Mouse (Mus musculus) kidney, embryonic 14.5 days (tissue): Measurements from ENCODE around the gene Gm29776. TPM values are rescaled to one million over a fixed set of nuclear protein-coding genes. Genes with fewer than 3 reads are reported as not detected.

Experiments used
- ATAC-seq: fragments of 200-750 bp; cut with Nextera tagmentation; 2 replicates; pipeline ENCODE4 v1.8.0; 2017; ENCODE audit warnings: moderate number of reproducible peaks, mild to moderate bottlenecking, moderate TSS enrichment, moderate library complexity; ENCODE audit not compliant: low FRiP score, low TSS enrichment
- H3K27ac ChIP-seq: fragments of 300-500 bp; sonication (generic); 2 replicates; pipeline ENCODE4 v1.5.1; 2014; ENCODE audit warnings: low read depth, mild to moderate bottlenecking, low read length, moderate library complexity, mixed read lengths
- H3K27me3 ChIP-seq: fragments of 300-500 bp; sonication (generic); 2 replicates; pipeline ENCODE4 v1.6.1; 2014; ENCODE audit warnings: mild to moderate bottlenecking, low read length; ENCODE audit not compliant: control insufficient read depth, insufficient read depth
- H3K36me3 ChIP-seq: fragments of 300-500 bp; sonication (generic); 2 replicates; pipeline ENCODE4 v1.6.1; 2014; ENCODE audit warnings: low read length, mixed read lengths; ENCODE audit not compliant: control insufficient read depth, insufficient read depth
- H3K4me1 ChIP-seq: fragments of 300-500 bp; sonication (generic); 2 replicates; pipeline ENCODE4 v1.6.1; 2014; ENCODE audit warnings: low read length, mixed read lengths; ENCODE audit not compliant: control insufficient read depth, insufficient read depth
- H3K4me2 ChIP-seq: fragments of 300-500 bp; sonication (generic); replicated peaks from 2 replicates; pipeline ENCODE4 v1.6.1; 2014; ENCODE audit warnings: low read depth, mild to moderate bottlenecking, low read length
- H3K4me3 ChIP-seq: fragments of 300-500 bp; sonication (generic); 2 replicates; pipeline ENCODE4 v1.5.1; 2014; ENCODE audit warnings: mild to moderate bottlenecking, low read length
- H3K9ac ChIP-seq: fragments of 300-500 bp; sonication (generic); 2 replicates; pipeline ENCODE4 v1.6.1; 2014; ENCODE audit warnings: low read depth, mild to moderate bottlenecking, low read length, moderate library complexity
- H3K9me3 ChIP-seq: fragments of 300-500 bp; sonication (generic); 2 replicates; pipeline ENCODE4 v1.6.1; 2016; ENCODE audit warnings: low read length; ENCODE audit not compliant: control insufficient read depth
- WGBS: fragments of 180-500 bp; shearing (Covaris S2); extraction: QIAGEN DNeasy Blood & Tissue Kit; methylation state at CpG from one replicate; pipeline ENCODE4 v1.1.7; 2014; 5-methylcytosine and 5-hydroxymethylcytosine counted together
- microRNA-seq: library from miRNA; unstranded; fragments of <30 nt; microRNA quantifications from one replicate; pipeline ENCODE4, GENCODE M21; 2016
- polyA plus RNA-seq: library from polyadenylated mRNA; unstranded; fragments of >200 nt; fragmentation: Nextera tagmentation; extraction: Ambion mirVana; gene quantifications from 2 replicates; pipeline ENCODE4 v1.2.1, GENCODE M21; 2014

Gm29776 gene
- polyA plus RNA-seq, 1 experiment from 2014 or later = 0.08 TPM

DNA sequence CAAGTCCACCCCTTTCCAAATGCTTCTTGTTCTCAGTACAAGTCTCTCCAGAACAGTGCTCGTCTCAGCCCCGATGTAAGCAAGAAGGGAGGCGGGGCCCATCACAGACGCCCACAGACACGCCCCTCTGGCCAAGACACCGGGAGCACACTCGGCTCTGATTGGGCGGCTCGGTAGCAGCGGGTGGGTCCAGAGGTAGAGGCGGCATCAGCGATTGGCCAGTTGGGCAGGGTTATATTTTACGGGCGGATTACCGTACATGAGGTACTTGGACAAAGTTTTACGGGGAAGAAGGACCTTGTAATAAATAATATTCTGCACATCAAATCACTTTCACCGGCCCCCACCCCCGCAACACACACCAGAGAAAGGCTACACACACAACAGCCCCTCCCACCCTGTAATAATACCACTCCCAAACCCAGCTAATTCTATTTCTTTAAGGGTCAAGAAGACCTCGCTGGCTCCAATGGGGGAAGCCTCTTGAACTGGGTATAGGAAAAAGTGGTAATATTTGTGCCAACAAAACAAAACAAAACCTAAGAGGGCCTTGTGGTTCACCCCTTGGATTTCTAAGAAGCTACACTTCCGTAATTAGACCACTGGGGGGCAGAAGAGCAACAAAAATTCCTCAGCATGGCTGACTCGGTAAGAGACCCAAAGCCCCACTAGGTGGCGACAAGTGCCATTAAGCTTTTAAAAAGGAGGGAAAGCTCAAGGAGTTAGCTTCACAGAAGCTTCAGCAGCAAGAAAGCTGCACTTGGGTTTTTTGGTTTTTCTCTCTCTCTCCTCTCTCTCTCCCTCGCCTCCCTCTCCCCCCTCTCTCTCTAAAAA lies 47.8 kb downstream of the Gm29776 start:
- no peak overlapping the region for H3K9ac ChIP-seq
- H3K27ac ChIP-seq = no peak overlapping the region
- no peaks in the 10 kb centered on the region for H3K9me3 ChIP-seq
- H3K4me2 ChIP-seq = no peak overlapping the region
- 69% methylated on average over 23 of the region's 23 CpGs for WGBS
- peaks cover 64% of the 10 kb centered on the region for H3K36me3 ChIP-seq
- ATAC-seq = peak; percentile 30
- H3K27me3 ChIP-seq = no peaks in the 10 kb centered on the region
- H3K4me1 ChIP-seq = peaks cover 24% of the 10 kb centered on the region; the same call in 1 of the 2 replicates
- no peak overlapping the region for H3K4me3 ChIP-seq

DNA sequence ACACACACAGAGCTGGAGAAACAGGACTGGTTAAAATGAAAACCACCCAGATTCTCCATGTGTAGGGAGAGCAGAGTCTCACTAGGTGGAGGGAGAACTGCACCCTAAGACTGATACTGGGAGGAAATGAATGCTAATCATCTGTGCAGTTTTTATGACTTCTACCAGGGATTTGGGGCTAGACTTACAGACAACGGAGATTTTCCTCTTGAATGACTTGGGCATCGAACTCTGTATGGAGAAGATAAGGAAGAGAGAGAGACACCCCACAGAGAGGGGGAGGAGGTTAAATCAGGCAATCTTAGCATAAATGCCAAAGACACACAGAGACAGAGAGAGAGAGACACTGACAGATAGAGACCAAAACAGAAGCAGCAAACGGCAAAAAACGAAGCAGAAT lies 50.7 kb downstream of the Gm29776 start:
- H3K4me3 ChIP-seq = no peak overlapping the region
- no peak overlapping the region for H3K4me2 ChIP-seq
- H3K9me3 ChIP-seq = no peaks in the 10 kb centered on the region
- no peak for ATAC-seq
- H3K36me3 ChIP-seq = peaks cover 86% of the 10 kb centered on the region
- H3K9ac ChIP-seq = no peak overlapping the region
- 84% methylated on average over 4 of the region's 4 CpGs for WGBS
- no peaks in the 10 kb centered on the region for H3K27me3 ChIP-seq
- H3K27ac ChIP-seq = no peak overlapping the region
- H3K4me1 ChIP-seq = peaks cover 18% of the 10 kb centered on the region; the same call in 1 of the 2 replicates

DNA sequence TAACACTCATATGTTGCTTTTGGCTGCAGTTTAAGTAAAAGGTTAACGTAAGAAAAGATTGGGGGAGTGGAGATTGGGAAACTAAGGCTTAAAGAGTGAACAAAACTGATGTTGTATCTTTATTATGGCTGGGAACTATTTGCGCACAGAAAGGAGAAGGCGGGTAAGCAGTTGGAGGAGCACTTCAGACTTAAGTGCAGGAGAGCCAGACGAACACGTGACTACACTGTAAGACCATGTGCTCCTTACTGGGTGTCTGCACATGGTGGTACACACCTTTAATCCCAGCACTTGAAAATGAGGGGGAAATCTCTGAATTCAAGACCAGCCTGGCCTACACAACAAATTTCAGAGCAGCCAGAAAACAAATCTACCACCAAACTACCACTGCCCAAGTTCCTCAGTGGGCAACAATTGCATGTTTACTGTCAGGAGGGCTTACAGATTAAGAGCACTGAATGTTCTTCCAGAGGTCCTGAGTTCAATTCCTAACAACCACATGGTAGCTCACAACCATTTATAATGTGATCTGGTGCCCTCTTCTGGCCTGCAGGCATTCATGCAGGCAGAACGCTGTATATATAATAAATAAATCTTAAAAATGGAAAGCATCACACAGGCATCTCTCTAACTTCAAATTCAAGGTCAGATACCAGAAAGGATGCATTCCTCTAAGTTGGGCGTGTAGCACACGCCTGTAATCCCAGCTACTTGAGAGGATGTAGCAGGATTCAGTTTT lies 51.6 kb downstream of the Gm29776 start:
- H3K27ac ChIP-seq = no peak overlapping the region
- H3K4me3 ChIP-seq = no peak overlapping the region
- no peak overlapping the region for H3K9ac ChIP-seq
- no peaks in the 10 kb centered on the region for H3K9me3 ChIP-seq
- H3K36me3 ChIP-seq = peaks cover 95% of the 10 kb centered on the region
- H3K27me3 ChIP-seq = no peaks in the 10 kb centered on the region
- WGBS = 92% methylated on average over 8 of the region's 8 CpGs
- no peak for ATAC-seq
- H3K4me2 ChIP-seq = no peak overlapping the region
- peaks cover 14% of the 10 kb centered on the region; the same call in 1 of the 2 replicates for H3K4me1 ChIP-seq

DNA sequence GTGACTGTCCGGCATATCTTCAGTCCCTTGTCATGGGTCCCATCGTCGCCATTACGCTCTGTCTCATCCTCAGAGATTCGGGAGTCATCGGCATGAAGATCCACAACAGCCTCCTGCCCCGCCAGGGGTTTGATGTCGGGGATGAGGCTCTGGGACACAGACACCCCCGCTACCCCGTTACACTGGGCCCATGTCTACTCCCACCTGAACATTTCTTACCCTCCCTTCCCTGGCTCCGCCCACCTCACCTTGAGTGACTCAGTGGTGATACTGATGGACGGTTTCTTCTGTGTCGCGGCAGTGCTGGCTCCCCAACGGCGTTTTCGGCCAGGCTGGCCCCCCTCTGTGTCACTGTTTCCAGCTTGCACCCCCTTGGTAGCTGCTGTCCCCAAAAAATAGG lies 52.2 kb downstream of the Gm29776 start:
- no peak overlapping the region for H3K4me2 ChIP-seq
- no peak for ATAC-seq
- H3K27me3 ChIP-seq = no peaks in the 10 kb centered on the region
- H3K4me3 ChIP-seq = no peak overlapping the region
- H3K27ac ChIP-seq = no peak overlapping the region
- peaks cover 92% of the 10 kb centered on the region for H3K36me3 ChIP-seq
- no peak overlapping the region for H3K9ac ChIP-seq
- WGBS = 92% methylated on average over 17 of the region's 17 CpGs
- H3K9me3 ChIP-seq = no peaks in the 10 kb centered on the region
- H3K4me1 ChIP-seq = peaks cover 10% of the 10 kb centered on the region; the same call in 1 of the 2 replicates

DNA sequence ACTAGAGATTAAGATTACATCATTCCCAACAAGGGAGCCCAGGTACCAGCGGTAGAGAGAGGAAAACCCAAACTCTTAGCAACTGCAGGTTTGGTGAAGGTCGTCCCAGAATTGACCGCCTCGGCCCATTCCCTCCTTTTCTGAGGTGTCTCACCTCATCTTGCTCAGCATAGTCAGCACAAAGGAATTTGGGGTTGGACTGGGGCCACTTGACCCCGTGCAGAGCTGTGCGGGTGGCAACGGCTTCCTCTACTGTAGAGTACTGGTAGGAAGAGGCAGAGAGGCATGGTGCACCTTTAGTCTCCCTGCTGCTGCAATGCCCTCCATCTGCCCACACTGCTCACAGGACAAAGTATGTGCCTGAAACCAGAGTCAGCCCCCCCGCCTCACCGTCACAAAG lies 54.3 kb downstream of the Gm29776 start:
- H3K4me2 ChIP-seq = no peak overlapping the region
- 88% methylated on average over 9 of the region's 9 CpGs for WGBS
- H3K9ac ChIP-seq = no peak overlapping the region
- no peaks in the 10 kb centered on the region for H3K9me3 ChIP-seq
- no peaks in the 10 kb centered on the region for H3K27me3 ChIP-seq
- H3K4me1 ChIP-seq = peaks cover 10% of the 10 kb centered on the region; the same call in 1 of the 2 replicates
- H3K27ac ChIP-seq = no peak overlapping the region
- H3K4me3 ChIP-seq = no peak overlapping the region
- no peak for ATAC-seq
- H3K36me3 ChIP-seq = peaks cover 72% of the 10 kb centered on the region

DNA sequence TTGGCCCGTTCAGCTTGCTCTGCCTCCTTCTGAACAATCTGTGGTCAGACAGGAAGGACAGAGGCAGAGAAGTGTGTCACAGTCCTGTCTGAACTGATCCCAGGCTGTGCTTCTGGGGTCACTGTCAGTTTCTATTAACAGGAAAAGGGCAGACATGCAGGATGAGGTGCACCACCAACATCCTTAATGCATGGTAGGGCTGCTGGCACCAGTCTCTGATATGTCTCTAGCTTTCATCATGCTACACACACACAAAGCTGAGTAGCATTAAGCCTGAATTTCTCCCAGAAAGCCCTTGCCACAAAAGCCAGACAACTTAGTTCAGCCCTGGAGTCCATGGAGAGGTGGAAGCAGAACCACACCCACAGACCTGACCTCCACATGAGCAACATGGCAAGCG lies 55.6 kb downstream of the Gm29776 start:
- H3K36me3 ChIP-seq = peaks cover 67% of the 10 kb centered on the region
- no peak for ATAC-seq

More for the DNA sequence above, 55.6 kb downstream of the Gm29776 start:
- H3K27me3 ChIP-seq = no peaks in the 10 kb centered on the region
- no peak overlapping the region for H3K27ac ChIP-seq
- no peaks in the 10 kb centered on the region for H3K9me3 ChIP-seq
- H3K4me2 ChIP-seq = no peak overlapping the region
- H3K4me3 ChIP-seq = no peak overlapping the region
- H3K4me1 ChIP-seq = peaks cover 10% of the 10 kb centered on the region; the same call in 1 of the 2 replicates
- WGBS = 89% methylated on average over 2 of the region's 2 CpGs
- H3K9ac ChIP-seq = no peak overlapping the region

Small RNAs within 50 kb of the gene (microRNA-seq; reads per million reads assigned to microRNA genes)
- gene Mir6948 = not detected

Other genes starting within 250 kb of the Gm29776 start
- 32.0 and 47.0 TPM in 2 replicates for gene Lrp10, start 234.7 kb downstream of the Gm29776 start, polyA plus RNA-seq
- 6.1 and 6.9 TPM in 2 replicates for gene Rem2, start 222.7 kb downstream of the Gm29776 start, polyA plus RNA-seq
- 87.5 and 108 TPM in 2 replicates for gene Prmt5, start 181.3 kb downstream of the Gm29776 start, polyA plus RNA-seq
- 56.3 and 60.9 TPM in 2 replicates for gene Haus4, start 144.2 kb downstream of the Gm29776 start, polyA plus RNA-seq
- 17.4 and 32.2 TPM in 2 replicates for gene Ajuba, start 121.3 kb downstream of the Gm29776 start, polyA plus RNA-seq
- 5.7 and 7.7 TPM in 2 replicates for gene 4931414P19Rik, start 92.8 kb downstream of the Gm29776 start, polyA plus RNA-seq
- gene Psmb5, start 80.8 kb downstream of the Gm29776 start, polyA plus RNA-seq = 420 and 456 TPM in 2 replicates
- gene Psmb11, start 77.4 kb downstream of the Gm29776 start, polyA plus RNA-seq = not detected in 2 replicates
- gene Gm17606, start 57.9 kb downstream of the Gm29776 start, polyA plus RNA-seq = not detected in 2 replicates
- 5.0 and 5.7 TPM in 2 replicates for gene Cdh24, start 57.5 kb downstream of the Gm29776 start, polyA plus RNA-seq
- gene 1700123O20Rik, start 12.6 kb downstream of the Gm29776 start, polyA plus RNA-seq = 89.8 and 110 TPM in 2 replicates
- 161 and 169 TPM in 2 replicates for gene Acin1, start 11.9 kb downstream of the Gm29776 start, polyA plus RNA-seq
- not detected in 2 replicates for gene Cebpe, start 13.3 kb upstream of the Gm29776 start, polyA plus RNA-seq
- 5.8 and 12.1 TPM in 2 replicates for gene Slc7a8, start 83.1 kb upstream of the Gm29776 start, polyA plus RNA-seq
- gene Rnf212b, start 115.3 kb upstream of the Gm29776 start, polyA plus RNA-seq = not detected in 2 replicates
- gene Homez, start 172.1 kb upstream of the Gm29776 start, polyA plus RNA-seq = 10.3 and 19.1 TPM in 2 replicates
- 2.9 and 4.5 TPM in 2 replicates for gene Ppp1r3e, start 178.7 kb upstream of the Gm29776 start, polyA plus RNA-seq
- gene Bcl2l2, start 184.5 kb upstream of the Gm29776 start, polyA plus RNA-seq = 5.3 and 6.1 TPM in 2 replicates
- 0.44 TPM in 1 of 2 replicates, not detected in the other for gene Gm20521, start 184.6 kb upstream of the Gm29776 start, polyA plus RNA-seq
- gene Pabpn1, start 193.7 kb upstream of the Gm29776 start, polyA plus RNA-seq = 178 and 227 TPM in 2 replicates
- 41.0 and 58.9 TPM in 2 replicates for gene Slc22a17, start 214.3 kb upstream of the Gm29776 start, polyA plus RNA-seq
- gene Efs, start 227.3 kb upstream of the Gm29776 start, polyA plus RNA-seq = 26.2 and 33.8 TPM in 2 replicates
- gene Il25, start 233.9 kb upstream of the Gm29776 start, polyA plus RNA-seq = 0.24 TPM in 1 of 2 replicates, not detected in the other
- gene Cmtm5, start 237.4 kb upstream of the Gm29776 start, polyA plus RNA-seq = 0.89 and 3.3 TPM in 2 replicates